Comparison of ENCODE assay signal across 19 mouse cellular contexts in genomic region chr8:90063291-90063690, GRCm38 (mm10).
DNase-seq lines count a peak whose midpoint lies in the region; ATAC-seq and TF ChIP-seq lines count a peak whose summit lies in the region.
"Had no signal": no experiment of that assay in that cellular context is flagged by ENCODE, and none has a peak within 500 bp of the region (broad histone marks: within the 10 kb centered on the region; RNA-seq: fewer than 3 reads in every experiment).

No protein-coding gene starts in this region.

- TF ChIP-seq CTCF in heart, postnatal 0 days (IDR thresholded peaks at IDR 0.05; ENCODE audit: low read depth), result peak; percentile 30; the same call in 1 of the 2 replicates
- peak; percentile 17 for TF ChIP-seq CTCF in left cerebral cortex, adult 2 months (IDR thresholded peaks at IDR 0.05)
- TF ChIP-seq CTCF in E14TG2a.4 (conservative IDR thresholded peaks at IDR 0.05; ENCODE audit: low read length) (peak; percentile 53), MEL (IDR thresholded peaks at IDR 0.05 in 2 of 3, conservative IDR thresholded peaks at IDR 0.05 in 1 of 3; ENCODE audit: control insufficient read depth in 1 of 3, insufficient read depth in 1 of 3, low read depth in 2 of 3, low read length in 3 of 3, poor library complexity in 1 of 3, severe bottlenecking in 1 of 3) (peak in 1 of 3 experiments; percentile 11; a peak in 3 of 6 replicates)

- 100% methylated on average over 1 of the region's 1 CpGs for WGBS in heart, postnatal 0 days
- 93% methylated on average over 1 of the region's 1 CpGs for WGBS in embryonic facial prominence, embryonic 10.5 days

- no peak for TF ChIP-seq EP300 in heart, postnatal 0 days (IDR thresholded peaks at IDR 0.05; ENCODE audit: low read depth)
- no peak for TF ChIP-seq EP300 in MEL (IDR thresholded peaks at IDR 0.05; ENCODE audit: low read depth in 1 of 2, low read length in 2 of 2)

- no peaks in the 10 kb centered on the region for H3K9me3 ChIP-seq in heart, postnatal 0 days (replicated peaks; ENCODE audit: control insufficient read depth, low read length)
- H3K9me3 ChIP-seq in E14TG2a.4 (ENCODE audit: low read length) (no peaks in the 10 kb centered on the region), MEL (replicated peaks; ENCODE audit: insufficient read depth, low read length) (no peaks in the 10 kb centered on the region)
- no peaks in the 10 kb centered on the region for H3K9me3 ChIP-seq in embryonic facial prominence, embryonic 10.5 days
- H3K9me3 ChIP-seq: embryonic facial prominence, embryonic 13.5 days; heart, embryonic 15.5 days; neural tube, embryonic 13.5 days had no signal

- no peaks in the 10 kb centered on the region for H3K27me3 ChIP-seq in heart, postnatal 0 days (ENCODE audit: control insufficient read depth, insufficient read depth, low read length)
- H3K27me3 ChIP-seq in E14TG2a.4 (ENCODE audit: insufficient read depth, low read length) (no peaks in the 10 kb centered on the region), MEL (ENCODE audit: control insufficient read depth in 1 of 2, insufficient read depth in 2 of 2, low read length in 2 of 2) (no peaks in the 10 kb centered on the region)
- no peaks in the 10 kb centered on the region for H3K27me3 ChIP-seq in embryonic facial prominence, embryonic 10.5 days (replicated peaks; ENCODE audit: low read depth, poor library complexity, severe bottlenecking)
- H3K27me3 ChIP-seq: embryonic facial prominence, embryonic 13.5 days; heart, embryonic 15.5 days; megakaryocyte, embryonic 14.5 days; neural tube, embryonic 13.5 days had no signal

- ATAC-seq in heart, postnatal 0 days (ENCODE audit: insufficient read depth, low read depth), result no peak
- ATAC-seq in CD4-positive, CD25-positive, alpha-beta regulatory T cell, adult 4 months, result no peak

- H3K4me3 ChIP-seq in heart, postnatal 0 days (ENCODE audit: low read depth, low read length), result no peak overlapping the region
- H3K4me3 ChIP-seq in left cerebral cortex, adult 2 months, result no peak overlapping the region
- H3K4me3 ChIP-seq in E14TG2a.4 (replicated peaks; ENCODE audit: low read length) (no peak overlapping the region), MEL (ENCODE audit: control insufficient read depth in 1 of 2, insufficient read depth in 1 of 2, low read depth in 2 of 2, low read length in 2 of 2) (no peak overlapping the region)
- no peak overlapping the region for H3K4me3 ChIP-seq in embryonic facial prominence, embryonic 10.5 days
- H3K4me3 ChIP-seq: embryonic facial prominence, embryonic 13.5 days; heart, embryonic 15.5 days; megakaryocyte, embryonic 14.5 days; neural tube, embryonic 13.5 days had no signal

- no peak overlapping the region for H3K9ac ChIP-seq in heart, postnatal 0 days (replicated peaks; ENCODE audit: low read depth, low read length)
- H3K9ac ChIP-seq in MEL (ENCODE audit: control insufficient read depth, low read depth, low read length, poor library complexity, severe bottlenecking), result no peak overlapping the region
- H3K9ac ChIP-seq: embryonic facial prominence, embryonic 13.5 days; heart, embryonic 15.5 days; hindbrain, embryonic 14.5 days; neural tube, embryonic 13.5 days had no signal

- intact Hi-C loops in heart, postnatal 10 days (cut with DNase I), result no loop called here
- intact Hi-C loops in left cerebral cortex, adult 2 months (cut with DNase I), result no loop called here
- intact Hi-C loops in left cerebral cortex, postnatal 14 days (cut with DNase I), result no loop called here

- no peaks in the 10 kb centered on the region for H3K79me2 ChIP-seq in MEL (ENCODE audit: control insufficient read depth, insufficient read depth, low read length, poor library complexity)

- DNase-seq in heart, postnatal 0 days (ENCODE audit: low spot score), result no peak
- no peak for DNase-seq in heart, postnatal 10 days
- DNase-seq in left cerebral cortex, adult 2 months (ENCODE audit: extremely low spot score in 1 of 2, low spot score in 2 of 2), result no peak
- no peak for DNase-seq in left cerebral cortex, postnatal 14 days (ENCODE audit: low spot score in 2 of 2)
- DNase-seq in MEL (ENCODE audit: low read depth, low spot score), result peak; percentile 3
- no peak for DNase-seq in embryonic facial prominence, embryonic 10.5 days (ENCODE audit: low spot score)
- DNase-seq: adrenal gland, adult 8-10 months; cerebellum, adult 9-11 months; kidney, adult 9 months; liver; right cerebral cortex, postnatal 4 days; thymus, postnatal 14 days had no signal

- no peak overlapping the region for H3K27ac ChIP-seq in heart, postnatal 0 days (ENCODE audit: low read depth)
- H3K27ac ChIP-seq in left cerebral cortex, adult 2 months, result no peak overlapping the region
- no peak overlapping the region for H3K27ac ChIP-seq in MEL (ENCODE audit: control insufficient read depth, low read depth, low read length)
- no peak overlapping the region for H3K27ac ChIP-seq in embryonic facial prominence, embryonic 10.5 days (replicated peaks)
- H3K27ac ChIP-seq: embryonic facial prominence, embryonic 13.5 days; heart, embryonic 15.5 days; hindbrain, embryonic 14.5 days; neural tube, embryonic 13.5 days had no signal

- no peak for TF ChIP-seq POLR2A in MEL (IDR thresholded peaks at IDR 0.05; ENCODE audit: control insufficient read depth in 1 of 2, insufficient read depth in 1 of 2, low read depth in 1 of 2, low read length in 2 of 2, poor library complexity in 1 of 2)

- H3K36me3 ChIP-seq in heart, postnatal 0 days (replicated peaks; ENCODE audit: control insufficient read depth, insufficient read depth, low read length), result no peaks in the 10 kb centered on the region
- no peaks in the 10 kb centered on the region for H3K36me3 ChIP-seq in E14TG2a.4 (ENCODE audit: insufficient read depth, low read length)
- H3K36me3 ChIP-seq in MEL (ENCODE audit: control insufficient read depth in 1 of 2, insufficient read depth in 2 of 2, low read length in 2 of 2), result no peaks in the 10 kb centered on the region
- H3K36me3 ChIP-seq in embryonic facial prominence, embryonic 10.5 days (replicated peaks), result no peaks in the 10 kb centered on the region
- H3K36me3 ChIP-seq: embryonic facial prominence, embryonic 13.5 days; heart, embryonic 15.5 days; neural tube, embryonic 13.5 days had no signal

- H3K4me2 ChIP-seq in heart, postnatal 0 days (ENCODE audit: low read depth, low read length), result no peak overlapping the region
- H3K4me2 ChIP-seq: embryonic facial prominence, embryonic 13.5 days; heart, embryonic 15.5 days; hindbrain, embryonic 14.5 days; neural tube, embryonic 13.5 days had no signal

- peaks cover 9% of the 10 kb centered on the region; the same call in 1 of the 2 replicates for H3K4me1 ChIP-seq in heart, postnatal 0 days (ENCODE audit: control insufficient read depth, insufficient read depth)
- H3K4me1 ChIP-seq in E14TG2a.4 (replicated peaks; ENCODE audit: low read depth, low read length) (no peaks in the 10 kb centered on the region), MEL (ENCODE audit: control insufficient read depth in 1 of 2, insufficient read depth in 2 of 2, low read length in 2 of 2) (no peaks in the 10 kb centered on the region)
- peaks cover 9% of the 10 kb centered on the region for H3K4me1 ChIP-seq in embryonic facial prominence, embryonic 10.5 days
- H3K4me1 ChIP-seq: megakaryocyte, embryonic 14.5 days had no signal

- no peak for TF ChIP-seq RAD21 in MEL (IDR thresholded peaks at IDR 0.05; ENCODE audit: low read depth, low read length)

TF ChIP-seq in MEL, 35 proteins besides CTCF, POLR2A, EP300 and RAD21:
- TF ChIP-seq POLR2AphosphoS2 (IDR thresholded peaks at IDR 0.05; ENCODE audit: low read length), result no peak
- TF ChIP-seq UBTF (IDR thresholded peaks at IDR 0.05; ENCODE audit: borderline replicate concordance, insufficient read depth, low read depth, low read length), result no peak
